Mouse (Mus musculus) bone marrow, adult 2 months (tissue): ENCODE results near the gene Ikzf1.

Experiments used
- CTCF ChIP-seq: fragments of 200-500 bp; IDR thresholded peaks from 2 replicates; pipeline ENCODE4 v1.5.1; 2011; ENCODE audit warnings: low read length, control low read depth; ENCODE audit not compliant: control insufficient read depth, insufficient read depth
- POLR2A ChIP-seq: fragments of 200-500 bp; IDR thresholded peaks from 2 replicates; pipeline ENCODE4 v1.6.1; 2011; ENCODE audit warnings: low read depth, mild to moderate bottlenecking, control low read depth, low read length, borderline replicate concordance; ENCODE audit not compliant: control insufficient read depth

GRCm38 (mm10) chr11:11777796-11778195 is 93.0 kb downstream of the Ikzf1 start:
- no peak for TF ChIP-seq POLR2A
- no peak for TF ChIP-seq CTCF
